Mouse (Mus musculus): ENCODE results near the gene Sh3gl2. TPM values are rescaled to one million over a fixed set of nuclear protein-coding genes. Genes with fewer than 3 reads are reported as not detected.

Gene Sh3gl2
- polyA plus RNA-seq, 1 experiment from 2014 or later, result 4.7 TPM

DNA sequence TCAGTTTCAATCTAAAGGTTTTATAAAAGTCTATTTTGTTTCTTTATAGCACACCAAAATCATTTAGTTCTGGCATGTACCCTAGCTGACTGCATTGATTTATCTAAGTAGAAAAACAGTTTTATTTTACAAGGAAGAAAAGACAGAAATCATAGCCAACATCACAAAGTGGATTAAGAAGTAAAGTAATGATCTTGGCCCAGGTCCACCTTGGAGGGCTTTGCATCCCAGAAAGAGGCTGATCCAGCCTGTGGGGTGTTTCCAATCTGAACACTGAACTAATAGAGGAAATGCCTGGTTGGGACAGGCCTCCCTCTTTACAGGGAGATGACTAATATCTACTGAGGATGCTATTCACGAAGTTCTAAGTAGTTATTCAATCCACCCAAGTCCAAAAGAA, 472.7 kb downstream of the Sh3gl2 start:
- H3K4me3 ChIP-seq (ENCODE audit: low read depth, low read length), result no peak overlapping the region
- H3K36me3 ChIP-seq (replicated peaks; ENCODE audit: control insufficient read depth, insufficient read depth, low read depth, low read length), result no peaks in the 10 kb centered on the region
- H3K9me3 ChIP-seq (replicated peaks; ENCODE audit: control insufficient read depth, low read length), result no peaks in the 10 kb centered on the region
- no peaks in the 10 kb centered on the region for H3K27me3 ChIP-seq (ENCODE audit: control insufficient read depth, insufficient read depth, low read length)
- H3K4me2 ChIP-seq (ENCODE audit: low read depth, low read length), result no peak overlapping the region
- no peak for DNase-seq (ENCODE audit: low spot score)
- no peak overlapping the region for H3K27ac ChIP-seq (replicated peaks; ENCODE audit: low read depth, low read length)
- 38% methylated on average over 1 of the region's 1 CpGs for WGBS
- no peaks in the 10 kb centered on the region for H3K4me1 ChIP-seq (ENCODE audit: control insufficient read depth, insufficient read depth, low read length)
- no peak for ATAC-seq (replicated peaks; ENCODE audit: insufficient number of reproducible peaks, low FRiP score, low TSS enrichment, low read depth)
- H3K9ac ChIP-seq (replicated peaks; ENCODE audit: low read length), result no peak overlapping the region

DNA sequence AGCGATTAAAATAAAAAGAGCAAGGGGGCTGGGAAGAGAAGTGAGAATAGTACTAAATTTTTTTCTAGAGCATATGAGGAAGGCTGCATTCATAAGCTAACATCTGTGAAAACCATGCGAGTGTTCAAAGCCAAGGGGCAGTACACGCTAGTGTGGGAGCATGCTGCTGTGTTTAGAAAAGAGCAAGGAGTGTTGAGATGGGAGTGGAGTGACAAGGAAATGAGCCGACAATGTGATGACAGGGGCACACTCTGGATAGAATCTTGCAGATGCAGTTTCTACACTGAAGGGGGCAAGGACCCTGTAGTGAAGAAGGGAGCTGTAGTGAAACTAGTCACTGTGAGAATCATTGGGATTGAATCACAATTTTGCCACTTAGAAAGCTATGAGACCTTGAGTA, 481.2 kb downstream of the Sh3gl2 start:
- no peaks in the 10 kb centered on the region for H3K36me3 ChIP-seq (replicated peaks; ENCODE audit: control insufficient read depth, insufficient read depth, low read depth, low read length)
- WGBS, result 71% methylated on average over 4 of the region's 4 CpGs
- ATAC-seq (replicated peaks; ENCODE audit: insufficient number of reproducible peaks, low FRiP score, low TSS enrichment, low read depth) (no peak), DNase-seq (ENCODE audit: low spot score) (no peak)
- H3K4me3 ChIP-seq (ENCODE audit: low read depth, low read length), result no peak overlapping the region
- no peaks in the 10 kb centered on the region for H3K27me3 ChIP-seq (ENCODE audit: control insufficient read depth, insufficient read depth, low read length)
- no peak overlapping the region for H3K4me2 ChIP-seq (ENCODE audit: low read depth, low read length)
- no peaks in the 10 kb centered on the region for H3K4me1 ChIP-seq (ENCODE audit: control insufficient read depth, insufficient read depth, low read length)
- H3K9ac ChIP-seq (replicated peaks; ENCODE audit: low read length), result no peak overlapping the region
- H3K27ac ChIP-seq (replicated peaks; ENCODE audit: low read depth, low read length), result no peak overlapping the region
- H3K9me3 ChIP-seq (replicated peaks; ENCODE audit: control insufficient read depth, low read length), result no peaks in the 10 kb centered on the region

All from embryonic facial prominence, embryonic 11.5 days (tissue).